Mouse (Mus musculus): ENCODE results near the gene Acad8. TPM values are rescaled to one million over a fixed set of nuclear protein-coding genes. Genes with fewer than 3 reads are reported as not detected.

Acad8 gene
- polyA plus RNA-seq, 1 experiment = 32.7 TPM

- Histone ChIP-seq H3K4me3 (ENCODE audit: insufficient read depth, low read length) (no peak overlapping the region), H3K27ac (ENCODE audit: insufficient read depth, low read depth, low read length) (no peak overlapping the region; the same call in 1 of the 2 replicates), H3K4me1 (ENCODE audit: control insufficient read depth, insufficient read depth, low read length) (peaks cover 10% of the 10 kb centered on the region)
- TF ChIP-seq CTCF (IDR thresholded peaks at IDR 0.05; ENCODE audit: low read depth, low read length) (no peak), POLR2A (IDR thresholded peaks at IDR 0.05; ENCODE audit: borderline replicate concordance, low read depth, low read length) (no peak)
Observed at GRCm38 (mm10) chr9:26985668-26986277, 13.6 kb downstream of the Acad8 start.

- peak overlapping the region; percentile 37 for H3K27ac ChIP-seq (ENCODE audit: insufficient read depth, low read depth, low read length)
- no peak overlapping the region for H3K4me3 ChIP-seq (ENCODE audit: insufficient read depth, low read length)
- TF ChIP-seq CTCF (IDR thresholded peaks at IDR 0.05; ENCODE audit: low read depth, low read length) (no peak), POLR2A (IDR thresholded peaks at IDR 0.05; ENCODE audit: borderline replicate concordance, low read depth, low read length) (no peak)
- H3K4me1 ChIP-seq (ENCODE audit: control insufficient read depth, insufficient read depth, low read length) = peaks cover 10% of the 10 kb centered on the region
Observed at GRCm38 (mm10) chr9:26985090-26985613, 14.2 kb downstream of the Acad8 start.

GRCm38 (mm10) chr9:26978776-26979175, 20.6 kb downstream of the Acad8 start:
- no peak for TF ChIP-seq CTCF (IDR thresholded peaks at IDR 0.05; ENCODE audit: low read depth, low read length)
- no peak for TF ChIP-seq POLR2A (IDR thresholded peaks at IDR 0.05; ENCODE audit: borderline replicate concordance, low read depth, low read length)
- H3K4me3 ChIP-seq (ENCODE audit: insufficient read depth, low read length) = no peak overlapping the region
- H3K27ac ChIP-seq (ENCODE audit: insufficient read depth, low read depth, low read length) = no peak overlapping the region
- no peaks in the 10 kb centered on the region for H3K4me1 ChIP-seq (ENCODE audit: control insufficient read depth, insufficient read depth, low read length)

GRCm38 (mm10) chr9:26977754-26978153, 21.6 kb downstream of the Acad8 start:
- H3K4me3 ChIP-seq (ENCODE audit: insufficient read depth, low read length) = no peak overlapping the region
- no peak overlapping the region for H3K27ac ChIP-seq (ENCODE audit: insufficient read depth, low read depth, low read length)
- H3K4me1 ChIP-seq (ENCODE audit: control insufficient read depth, insufficient read depth, low read length) = no peaks in the 10 kb centered on the region
- TF ChIP-seq CTCF (IDR thresholded peaks at IDR 0.05; ENCODE audit: low read depth, low read length) = no peak
- TF ChIP-seq POLR2A (IDR thresholded peaks at IDR 0.05; ENCODE audit: borderline replicate concordance, low read depth, low read length) = no peak

- H3K4me1 ChIP-seq (ENCODE audit: control insufficient read depth, insufficient read depth, low read length) = no peaks in the 10 kb centered on the region
Observed at GRCm38 (mm10) chr9:26947790-26948189, 51.6 kb downstream of the Acad8 start.

GRCm38 (mm10) chr9:26924146-26924545, 75.2 kb downstream of the Acad8 start:
- TF ChIP-seq CTCF (IDR thresholded peaks at IDR 0.05; ENCODE audit: low read depth, low read length) (no peak), POLR2A (IDR thresholded peaks at IDR 0.05; ENCODE audit: borderline replicate concordance, low read depth, low read length) (no peak)
- H3K27ac ChIP-seq (ENCODE audit: insufficient read depth, low read depth, low read length) = no peak overlapping the region
- no peak overlapping the region for H3K4me3 ChIP-seq (ENCODE audit: insufficient read depth, low read length)
- no peaks in the 10 kb centered on the region for H3K4me1 ChIP-seq (ENCODE audit: control insufficient read depth, insufficient read depth, low read length)

More at GRCm38 (mm10) chr9:26947790-26948189, 51.6 kb downstream of the Acad8 start:
- no peak for TF ChIP-seq CTCF (IDR thresholded peaks at IDR 0.05; ENCODE audit: low read depth, low read length)
- H3K4me3 ChIP-seq (ENCODE audit: insufficient read depth, low read length) = no peak overlapping the region
- no peak overlapping the region for H3K27ac ChIP-seq (ENCODE audit: insufficient read depth, low read depth, low read length)

Other genes with a start within 250 kb of the Acad8 start
- gene Glb1l2, start 193.1 kb downstream of the Acad8 start, polyA plus RNA-seq (2012; ENCODE audit: insufficient read depth, insufficient read length, missing spikeins) = not detected in 2 replicates
- not detected in 2 replicates for gene Glb1l3, start 138.7 kb downstream of the Acad8 start, polyA plus RNA-seq (2012; ENCODE audit: insufficient read depth, insufficient read length, missing spikeins)
- gene Gm1110, start 76.5 kb downstream of the Acad8 start, polyA plus RNA-seq (2012; ENCODE audit: insufficient read depth, insufficient read length, missing spikeins) = not detected in 2 replicates
- gene Thyn1, start 144 bp upstream of the Acad8 start, polyA plus RNA-seq (2012; ENCODE audit: insufficient read depth, insufficient read length, missing spikeins) = 34.3 and 37.4 TPM in 2 replicates
- 32.6 and 35.8 TPM in 2 replicates for gene Vps26b, start 30.5 kb upstream of the Acad8 start, polyA plus RNA-seq (2012; ENCODE audit: insufficient read depth, insufficient read length, missing spikeins)
- 26.1 and 28.0 TPM in 2 replicates for gene Ncapd3, start 30.6 kb upstream of the Acad8 start, polyA plus RNA-seq (2012; ENCODE audit: insufficient read depth, insufficient read length, missing spikeins)
- gene Jam3, start 155.9 kb upstream of the Acad8 start, polyA plus RNA-seq (2012; ENCODE audit: insufficient read depth, insufficient read length, missing spikeins) = not detected in 2 replicates